Mouse (Mus musculus): ENCODE measurements around the gene Zfp513.

DNA sequence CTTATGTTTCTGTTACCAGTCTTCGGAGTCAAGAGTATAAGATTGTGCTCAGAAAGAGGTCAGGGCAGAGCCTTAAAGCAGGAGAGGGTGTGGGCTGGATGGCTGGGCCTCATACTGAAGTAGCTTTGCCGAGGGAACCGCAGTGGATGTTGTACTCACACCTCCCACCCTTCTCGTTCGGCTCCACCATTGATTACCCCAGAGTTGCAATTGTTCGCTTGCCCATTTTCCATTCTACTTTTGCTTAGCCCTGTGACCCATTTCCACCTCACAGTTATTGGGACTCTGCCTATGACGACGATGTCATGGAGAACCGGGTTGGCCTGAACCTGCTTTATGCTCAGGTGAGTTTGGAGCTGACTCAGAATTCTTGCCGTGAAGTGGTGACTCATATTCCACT, 5.9 kb downstream of the Zfp513 start:
- no peak for TF ChIP-seq CHD2 (IDR thresholded peaks at IDR 0.05; ENCODE audit: low read depth, low read length)
- no peak for TF ChIP-seq HCFC1 (IDR thresholded peaks at IDR 0.05; ENCODE audit: borderline replicate concordance, insufficient read depth, low read length)
- no peak for TF ChIP-seq ZC3H11A (IDR thresholded peaks at IDR 0.05; ENCODE audit: borderline replicate concordance, low read depth, low read length)
- TF ChIP-seq ZNF384 (IDR thresholded peaks at IDR 0.05; ENCODE audit: low read depth, low read length) = no peak
